Mouse (Mus musculus): ENCODE measurements around the gene Tpo.

Gene Tpo

GRCm38 (mm10) chr12:30015501-30015900 lies 116.9 kb downstream of the Tpo start:
- no peak for DNase-seq (ENCODE audit: low spot score)

- no peak for DNase-seq (ENCODE audit: low spot score)
Observed at GRCm38 (mm10) chr12:30008741-30009140, 123.7 kb downstream of the Tpo start.

GRCm38 (mm10) chr12:30006586-30006985 lies 125.8 kb downstream of the Tpo start:
- DNase-seq (ENCODE audit: low spot score): no peak

Measured in ovary, adult 18-20 months (tissue).